Mouse (Mus musculus) T-helper 1 cell (primary cell): ENCODE data around the gene Nop9.

Source experiments
- in situ Hi-C: fragments of 300-600 bp; cut with MboI, MseI; formaldehyde crosslinking; loops from one replicate; pipeline ENCODE4 v1.15.1; 2025; ENCODE audit warnings: high pct_unique_total_duplicates

The Nop9 gene

GRCm38 (mm10) chr14:55745180-55745860, at the start of gene Nop9, which contains the start of gene Dhrs1:
Gene Nop9 (plus strand): TSS chr14:55745693.
Gene Dhrs1 (minus strand): TSS chr14:55745690.
- in situ Hi-C loops: no loop called here

GRCm38 (mm10) chr14:55697226-55697625, 48.3 kb upstream of the Nop9 start:
- in situ Hi-C loops: no loop called here

GRCm38 (mm10) chr14:55701131-55701530, 44.4 kb upstream of the Nop9 start:
- in situ Hi-C loops: loop anchor here (25.0 kb wide), 1 partner anchor 861 kb away; no protein-coding TSS in a partner anchor

- in situ Hi-C loops: loop anchor here (25.0 kb wide), 1 partner anchor 860 kb away; no protein-coding TSS in a partner anchor
Observed at GRCm38 (mm10) chr14:55702761-55703160, 42.7 kb upstream of the Nop9 start.

- in situ Hi-C loops: loop anchor here (25.0 kb wide), 1 partner anchor 856 kb away; no protein-coding TSS in a partner anchor
Observed at GRCm38 (mm10) chr14:55706051-55706600, 39.4 kb upstream of the Nop9 start.

- in situ Hi-C loops: loop anchor here (25.0 kb wide), 1 partner anchor 855 kb away; no protein-coding TSS in a partner anchor
Observed at GRCm38 (mm10) chr14:55707397-55707796, 38.1 kb upstream of the Nop9 start.

- in situ Hi-C loops: loop anchor here (25.0 kb wide), 1 partner anchor 853 kb away; no protein-coding TSS in a partner anchor
Observed at GRCm38 (mm10) chr14:55709509-55709908, 36.0 kb upstream of the Nop9 start.

GRCm38 (mm10) chr14:55711786-55712185, 33.7 kb upstream of the Nop9 start:
- in situ Hi-C loops: loop anchor here (25.0 kb wide), 1 partner anchor 851 kb away; no protein-coding TSS in a partner anchor

GRCm38 (mm10) chr14:55713007-55713728, 32.3 kb upstream of the Nop9 start:
- in situ Hi-C loops: loop anchor here (25.0 kb wide), 1 partner anchor 849 kb away; no protein-coding TSS in a partner anchor

GRCm38 (mm10) chr14:55713729-55714122, 31.8 kb upstream of the Nop9 start, which contains the start of gene Tgm1:
Gene Tgm1 (minus strand): TSS chr14:55713926.
- in situ Hi-C loops: loop anchor here (25.0 kb wide), 1 partner anchor 849 kb away; no protein-coding TSS in a partner anchor

- in situ Hi-C loops: loop anchor here (25.0 kb wide), 1 partner anchor 847 kb away; no protein-coding TSS in a partner anchor
Observed at GRCm38 (mm10) chr14:55714893-55715292, 30.6 kb upstream of the Nop9 start.

- in situ Hi-C loops: loop anchor here (25.0 kb wide), 1 partner anchor 846 kb away; no protein-coding TSS in a partner anchor
Observed at GRCm38 (mm10) chr14:55716271-55716670, 29.2 kb upstream of the Nop9 start.

GRCm38 (mm10) chr14:55716884-55717283, 28.6 kb upstream of the Nop9 start:
- in situ Hi-C loops: loop anchor here (25.0 kb wide), 1 partner anchor 845 kb away; no protein-coding TSS in a partner anchor

GRCm38 (mm10) chr14:55719737-55720136, 25.8 kb upstream of the Nop9 start:
- in situ Hi-C loops: loop anchor here (25.0 kb wide), 1 partner anchor 843 kb away; no protein-coding TSS in a partner anchor

GRCm38 (mm10) chr14:55720666-55721065, 24.8 kb upstream of the Nop9 start:
- in situ Hi-C loops: loop anchor here (25.0 kb wide), 1 partner anchor 842 kb away; no protein-coding TSS in a partner anchor

- in situ Hi-C loops: loop anchor here (25.0 kb wide), 1 partner anchor 841 kb away; no protein-coding TSS in a partner anchor
Observed at GRCm38 (mm10) chr14:55721076-55721475, 24.4 kb upstream of the Nop9 start.

GRCm38 (mm10) chr14:55721700-55722437, 23.6 kb upstream of the Nop9 start, which contains the start of gene Rabggta:
Gene Rabggta (minus strand): TSS chr14:55722263.
- in situ Hi-C loops: loop anchor here (25.0 kb wide), 1 partner anchor 840 kb away; no protein-coding TSS in a partner anchor

GRCm38 (mm10) chr14:55722438-55722945, 23.0 kb upstream of the Nop9 start:
- in situ Hi-C loops: loop anchor here (25.0 kb wide), 1 partner anchor 840 kb away; no protein-coding TSS in a partner anchor

GRCm38 (mm10) chr14:55723433-55723832, 22.1 kb upstream of the Nop9 start:
- in situ Hi-C loops: loop anchor here (25.0 kb wide), 1 partner anchor 839 kb away; no protein-coding TSS in a partner anchor

- in situ Hi-C loops: loop anchor here (25.0 kb wide), 1 partner anchor 838 kb away; no protein-coding TSS in a partner anchor
Observed at GRCm38 (mm10) chr14:55724411-55724871, 21.1 kb upstream of the Nop9 start.
